Mouse (Mus musculus): ENCODE measurements at regions not wholly inside any gene's neighbourhood (a gene's known extent, or its start where the extent isn't known, plus 50 kb on each side); places are given as distances from the start of the nearest gene placed in this dataset.

DNA sequence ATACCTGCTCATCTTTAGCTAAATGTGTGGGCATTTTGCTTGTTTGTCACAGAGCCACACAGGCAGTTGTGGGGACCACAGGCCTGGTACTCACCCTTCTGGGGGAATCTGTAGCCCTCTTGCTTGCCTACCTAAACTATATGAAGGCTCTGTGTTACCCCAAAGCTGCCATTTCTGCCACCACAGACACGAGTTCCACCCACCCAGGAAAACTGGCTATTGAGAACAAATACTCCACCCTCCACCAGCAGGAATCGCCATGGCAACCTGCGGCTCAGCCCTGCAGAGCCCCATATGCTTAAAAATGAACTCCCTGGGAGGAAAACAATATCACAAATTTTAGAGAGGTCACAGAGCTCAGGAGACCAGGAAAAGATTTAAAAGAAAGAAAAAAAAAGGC, 76.0 kb upstream of the Ywhaq start:
- no peak for TF ChIP-seq CTCF (IDR thresholded peaks at IDR 0.05; ENCODE audit: borderline replicate concordance, insufficient read depth, low read length)
- no peak for TF ChIP-seq POLR2A (IDR thresholded peaks at IDR 0.05; ENCODE audit: low read depth, low read length)

Measured in embryonic fibroblast, embryonic 13.5 days (primary cell).